Mouse (Mus musculus): Measurements from ENCODE around the gene Kdm7a. TPM values are rescaled to one million over a fixed set of nuclear protein-coding genes. Genes with fewer than 3 reads are reported as not detected.
A peak's percentile ranks its signal among the peaks of the same experiment; 100 is the strongest.

Gene Kdm7a
- polyA plus RNA-seq, 1 experiment = 2.8 TPM

GRCm38 (mm10) chr6:39208181-39208580, 1.6 kb upstream of the Kdm7a start:
- Histone ChIP-seq H3K4me2 (ENCODE audit: low read depth) (no peak overlapping the region), H3K4me3 (no peak overlapping the region)
- no peak for TF ChIP-seq TCF3 (IDR thresholded peaks at IDR 0.05; ENCODE audit: insufficient read length, low read depth)
- TF ChIP-seq MYOG (IDR thresholded peaks at IDR 0.05; ENCODE audit: control insufficient read depth in 1 of 3, insufficient read depth in 1 of 3, insufficient read length in 2 of 3, low read depth in 2 of 3) = no peak
- TF ChIP-seq CEBPB (IDR thresholded peaks at IDR 0.05; ENCODE audit: insufficient read depth, poor library complexity, severe bottlenecking) = no peak
- TF ChIP-seq E2F4 (IDR thresholded peaks at IDR 0.05; ENCODE audit: insufficient read depth) = no peak
- TF ChIP-seq USF1 (IDR thresholded peaks at IDR 0.05; ENCODE audit: low read depth) = no peak
- no peak for TF ChIP-seq POLR2A (IDR thresholded peaks at IDR 0.05; ENCODE audit: insufficient read length, low read depth)
- TF ChIP-seq REST (IDR thresholded peaks at IDR 0.05; ENCODE audit: insufficient read depth, insufficient read length) = no peak
- TF ChIP-seq MAX (IDR thresholded peaks at IDR 0.05; ENCODE audit: low read depth) = no peak
- TF ChIP-seq POLR2AphosphoS2 (IDR thresholded peaks at IDR 0.05; ENCODE audit: insufficient read length, low read depth) = no peak
- TF ChIP-seq TCF12 (IDR thresholded peaks at IDR 0.05; ENCODE audit: insufficient read depth, poor library complexity, severe bottlenecking) = no peak
- TF ChIP-seq MYOD1 (IDR thresholded peaks at IDR 0.05; ENCODE audit: control insufficient read depth in 1 of 3, insufficient read length in 2 of 3, low read depth in 2 of 3) = no peak
- no peak for TF ChIP-seq SRF (IDR thresholded peaks at IDR 0.05; ENCODE audit: control insufficient read depth, insufficient read length, low read depth)

GRCm38 (mm10) chr6:39205650-39206580, 674 bp downstream of the Kdm7a start:
- peak overlapping the region; percentile 18 for H3K4me2 ChIP-seq (ENCODE audit: low read depth)
- TF ChIP-seq POLR2AphosphoS2 (IDR thresholded peaks at IDR 0.05; ENCODE audit: insufficient read length, low read depth) (no peak), MAX (IDR thresholded peaks at IDR 0.05; ENCODE audit: low read depth) (no peak), MYOD1 (IDR thresholded peaks at IDR 0.05; ENCODE audit: control insufficient read depth in 1 of 3, insufficient read length in 2 of 3, low read depth in 2 of 3) (peak in 1 of 3 experiments; percentile 15), E2F4 (IDR thresholded peaks at IDR 0.05; ENCODE audit: insufficient read depth) (no peak), CEBPB (IDR thresholded peaks at IDR 0.05; ENCODE audit: insufficient read depth, poor library complexity, severe bottlenecking) (no peak), MYOG (IDR thresholded peaks at IDR 0.05; ENCODE audit: control insufficient read depth in 1 of 3, insufficient read depth in 1 of 3, insufficient read length in 2 of 3, low read depth in 2 of 3) (no peak), POLR2A (IDR thresholded peaks at IDR 0.05; ENCODE audit: insufficient read length, low read depth) (peak; percentile 1), USF1 (IDR thresholded peaks at IDR 0.05; ENCODE audit: low read depth) (no peak), REST (IDR thresholded peaks at IDR 0.05; ENCODE audit: insufficient read depth, insufficient read length) (no peak), SRF (IDR thresholded peaks at IDR 0.05; ENCODE audit: control insufficient read depth, insufficient read length, low read depth) (peak; percentile 16)
- no peaks in the 10 kb centered on the region for H3K36me3 ChIP-seq (ENCODE audit: control insufficient read depth, insufficient read depth)

More at GRCm38 (mm10) chr6:39208181-39208580, 1.6 kb upstream of the Kdm7a start:
- Histone ChIP-seq H3K36me3 (ENCODE audit: control insufficient read depth, insufficient read depth) (no peaks in the 10 kb centered on the region), H3K27me3 (ENCODE audit: control insufficient read depth, insufficient read depth, insufficient read length) (no peaks in the 10 kb centered on the region), H3ac (ENCODE audit: control insufficient read depth, insufficient read length) (no peak overlapping the region), H3K79me2 (ENCODE audit: control insufficient read depth, insufficient read depth) (peaks cover 8% of the 10 kb centered on the region)

GRCm38 (mm10) chr6:39205064-39205649, 1.4 kb downstream of the Kdm7a start:
- Histone ChIP-seq H3K36me3 (ENCODE audit: control insufficient read depth, insufficient read depth) (no peaks in the 10 kb centered on the region), H3ac (ENCODE audit: control insufficient read depth, insufficient read length) (peak overlapping the region; percentile 99), H3K4me2 (ENCODE audit: low read depth) (peak overlapping the region; percentile 50), H3K27me3 (ENCODE audit: control insufficient read depth, insufficient read depth, insufficient read length) (no peaks in the 10 kb centered on the region), H3K4me3 (peak overlapping the region; percentile 38), H3K79me2 (ENCODE audit: control insufficient read depth, insufficient read depth) (peaks cover 27% of the 10 kb centered on the region)
- peak; percentile 87 for TF ChIP-seq CEBPB (IDR thresholded peaks at IDR 0.05; ENCODE audit: insufficient read depth, poor library complexity, severe bottlenecking)
- TF ChIP-seq SRF (IDR thresholded peaks at IDR 0.05; ENCODE audit: control insufficient read depth, insufficient read length, low read depth) = peak; percentile 90
- TF ChIP-seq E2F4 (IDR thresholded peaks at IDR 0.05; ENCODE audit: insufficient read depth) = no peak
- no peak for TF ChIP-seq POLR2AphosphoS2 (IDR thresholded peaks at IDR 0.05; ENCODE audit: insufficient read length, low read depth)
- no peak for TF ChIP-seq MYOG (IDR thresholded peaks at IDR 0.05; ENCODE audit: control insufficient read depth in 1 of 3, insufficient read depth in 1 of 3, insufficient read length in 2 of 3, low read depth in 2 of 3)
- TF ChIP-seq POLR2A (IDR thresholded peaks at IDR 0.05; ENCODE audit: insufficient read length, low read depth) = peak; percentile 69
- no peak for TF ChIP-seq TCF12 (IDR thresholded peaks at IDR 0.05; ENCODE audit: insufficient read depth, poor library complexity, severe bottlenecking)
- no peak for TF ChIP-seq MAX (IDR thresholded peaks at IDR 0.05; ENCODE audit: low read depth)
- no peak for TF ChIP-seq TCF3 (IDR thresholded peaks at IDR 0.05; ENCODE audit: insufficient read length, low read depth)
- TF ChIP-seq REST (IDR thresholded peaks at IDR 0.05; ENCODE audit: insufficient read depth, insufficient read length) = no peak
- no peak for TF ChIP-seq USF1 (IDR thresholded peaks at IDR 0.05; ENCODE audit: low read depth)
- TF ChIP-seq MYOD1 (IDR thresholded peaks at IDR 0.05; ENCODE audit: control insufficient read depth in 1 of 3, insufficient read length in 2 of 3, low read depth in 2 of 3) = peak in 1 of 3 experiments; percentile 11

More at GRCm38 (mm10) chr6:39205650-39206580, 674 bp downstream of the Kdm7a start:
- Histone ChIP-seq H3K27me3 (ENCODE audit: control insufficient read depth, insufficient read depth, insufficient read length) (no peaks in the 10 kb centered on the region), H3K4me3 (peak overlapping the region; percentile 38), H3ac (ENCODE audit: control insufficient read depth, insufficient read length) (peak overlapping the region; percentile 99), H3K79me2 (ENCODE audit: control insufficient read depth, insufficient read depth) (peaks cover 25% of the 10 kb centered on the region)

- H3ac ChIP-seq (ENCODE audit: control insufficient read depth, insufficient read length) = no peak overlapping the region
- H3K27me3 ChIP-seq (ENCODE audit: control insufficient read depth, insufficient read depth, insufficient read length) = no peaks in the 10 kb centered on the region
- peak overlapping the region; percentile 38 for H3K4me3 ChIP-seq
- no peak for TF ChIP-seq POLR2AphosphoS2 (IDR thresholded peaks at IDR 0.05; ENCODE audit: insufficient read length, low read depth)
- no peak for TF ChIP-seq TCF3 (IDR thresholded peaks at IDR 0.05; ENCODE audit: insufficient read length, low read depth)
- H3K79me2 ChIP-seq (ENCODE audit: control insufficient read depth, insufficient read depth) = peaks cover 27% of the 10 kb centered on the region
- peak overlapping the region; percentile 50 for H3K4me2 ChIP-seq (ENCODE audit: low read depth)
- no peaks in the 10 kb centered on the region for H3K36me3 ChIP-seq (ENCODE audit: control insufficient read depth, insufficient read depth)
Observed at GRCm38 (mm10) chr6:39204444-39204843, 2.1 kb downstream of the Kdm7a start.

All from myocyte (in vitro differentiated cells).